Mouse (Mus musculus) CH12.LX (cell line): ENCODE results near the gene Nudt19. TPM values are rescaled to one million over a fixed set of nuclear protein-coding genes. Genes with fewer than 3 reads are reported as not detected.

Experiments used
- DNase-seq: peaks from one replicate; pipeline ENCODE4 v3.0.0-alpha.2; 2013; ENCODE audit errors: extremely low read depth
- H3K27ac ChIP-seq: 2 replicates; pipeline ENCODE4 v1.5.1; 2012; ENCODE audit warnings: low read depth, mild to moderate bottlenecking, control low read depth, moderate library complexity; ENCODE audit not compliant: insufficient read depth
- H3K27me3 ChIP-seq: replicated peaks from 2 replicates; pipeline ENCODE3; 2012; ENCODE audit warnings: inconsistent platforms
- H3K36me3 ChIP-seq, 2 experiments: replicated peaks in 1 of 2; 2 replicates each; pipeline versions ENCODE3 to v1.6.1; 2012; ENCODE audit warnings: inconsistent platforms in 1 of 2, low read length in 1 of 2, mild to moderate bottlenecking in 1 of 2, mixed read lengths in 1 of 2, moderate library complexity in 1 of 2; ENCODE audit not compliant: control insufficient read depth in 1 of 2, insufficient read depth in 1 of 2
- H3K4me1 ChIP-seq, 2 experiments: 2 replicates each; pipeline ENCODE4 v1.6.1; 2012; ENCODE audit warnings: inconsistent platforms in 1 of 2, moderate library complexity in 1 of 2; ENCODE audit not compliant: insufficient read depth in 2 of 2, control insufficient read depth in 1 of 2
- H3K4me2 ChIP-seq: 2 replicates; pipeline ENCODE4 v1.6.1; 2012; ENCODE audit warnings: low read depth, mild to moderate bottlenecking, control low read depth; ENCODE audit not compliant: poor library complexity, insufficient read depth, severe bottlenecking
- H3K4me3 ChIP-seq, 3 experiments: fragments of 150-350 bp in 1 of 3; sonication (generic) in 1 of 3; replicated peaks in 1 of 3; 2 replicates each; pipeline versions ENCODE3 to v1.5.1; 2011 to 2012; ENCODE audit warnings: low read depth in 2 of 3, low read length in 2 of 3, mild to moderate bottlenecking in 2 of 3, moderate library complexity in 2 of 3, control low read depth in 1 of 3, improper control_type of control experiment in 1 of 3, inconsistent platforms in 1 of 3, mixed read lengths in 1 of 3; ENCODE audit not compliant: poor library complexity in 1 of 3
- H3K79me2 ChIP-seq: replicated peaks from 2 replicates; pipeline ENCODE4 v1.6.1; 2012; ENCODE audit warnings: mild to moderate bottlenecking, moderate library complexity; ENCODE audit not compliant: control insufficient read depth, poor library complexity, insufficient read depth, severe bottlenecking; ENCODE audit errors: extremely low read depth
- H3K9ac ChIP-seq: 2 replicates; pipeline ENCODE4 v1.6.1; 2012; ENCODE audit warnings: low read depth, mild to moderate bottlenecking, control low read depth, moderate library complexity; ENCODE audit not compliant: insufficient read depth
- H3K9me3 ChIP-seq: replicated peaks from 2 replicates; pipeline ENCODE3; 2012; ENCODE audit warnings: low read length, inconsistent platforms, mixed read lengths
- BHLHE40 ChIP-seq: IDR thresholded peaks from 2 replicates; pipeline ENCODE4 v1.6.1; 2011; ENCODE audit warnings: mild to moderate bottlenecking, low read depth, low read length, improper control_type of control experiment
- CHD1 ChIP-seq: IDR thresholded peaks from 2 replicates; pipeline ENCODE4 v1.6.1; 2012; ENCODE audit warnings: low read depth, low read length, improper control_type of control experiment, inconsistent platforms
- CHD2 ChIP-seq: IDR thresholded peaks from 2 replicates; pipeline ENCODE4 v1.6.1; 2011; ENCODE audit warnings: low read length, improper control_type of control experiment
- CTCF ChIP-seq, 2 experiments: IDR thresholded peaks in 1 of 2; conservative IDR thresholded peaks in 1 of 2; 2 replicates each; pipeline ENCODE4 v1.5.1; 2011 to 2012; ENCODE audit warnings: low read depth in 2 of 2, low read length in 2 of 2, improper control_type of control experiment in 1 of 2, inconsistent platforms in 1 of 2, mild to moderate bottlenecking in 1 of 2, moderate library complexity in 1 of 2
- E2F4 ChIP-seq: IDR thresholded peaks from 2 replicates; pipeline ENCODE4 v1.6.1; 2011; ENCODE audit warnings: low read depth, low read length, improper control_type of control experiment; ENCODE audit not compliant: insufficient replicate concordance
- ELF1 ChIP-seq: IDR thresholded peaks from 2 replicates; pipeline ENCODE4 v1.6.1; 2014; ENCODE audit warnings: low read depth, mild to moderate bottlenecking, inconsistent platforms, low read length, improper control_type of control experiment
- EP300 ChIP-seq: IDR thresholded peaks from 2 replicates; pipeline ENCODE4 v1.6.1; 2011; ENCODE audit warnings: low read length, improper control_type of control experiment
- ETS1 ChIP-seq: conservative IDR thresholded peaks from 2 replicates; pipeline ENCODE4 v1.6.1; 2012; ENCODE audit warnings: low read depth, mild to moderate bottlenecking, inconsistent platforms, low read length, improper control_type of control experiment, moderate library complexity
- IRF4 ChIP-seq: IDR thresholded peaks from 2 replicates; pipeline ENCODE4 v1.6.1; 2014; ENCODE audit warnings: low read depth, mild to moderate bottlenecking, inconsistent platforms, low read length, improper control_type of control experiment
- JUN ChIP-seq: IDR thresholded peaks from 2 replicates; pipeline ENCODE4 v1.6.1; 2011; ENCODE audit warnings: low read depth, mild to moderate bottlenecking, low read length, improper control_type of control experiment, moderate library complexity; ENCODE audit not compliant: insufficient read depth
- MAX ChIP-seq: IDR thresholded peaks from 2 replicates; pipeline ENCODE4 v1.6.1; 2011; ENCODE audit warnings: low read length, improper control_type of control experiment
- MEF2A ChIP-seq: IDR thresholded peaks from 2 replicates; pipeline ENCODE4 v1.6.1; 2014; ENCODE audit warnings: low read depth, mild to moderate bottlenecking, inconsistent platforms, low read length, improper control_type of control experiment, borderline replicate concordance
- MXI1 ChIP-seq: IDR thresholded peaks from 2 replicates; pipeline ENCODE4 v1.6.1; 2011; ENCODE audit warnings: mild to moderate bottlenecking, low read depth, low read length, improper control_type of control experiment
- NELFE ChIP-seq: IDR thresholded peaks from 2 replicates; pipeline ENCODE4 v1.6.1; 2011; ENCODE audit warnings: low read depth, low read length, improper control_type of control experiment
- PAX5 ChIP-seq: IDR thresholded peaks from 2 replicates; pipeline ENCODE4 v1.6.1; 2012; ENCODE audit warnings: low read length, inconsistent platforms, mixed read lengths
- POLR2A ChIP-seq: IDR thresholded peaks from 2 replicates; pipeline ENCODE4 v1.6.1; 2011; ENCODE audit warnings: low read depth, mild to moderate bottlenecking, improper control_type of control experiment, low read length
- SMC3 ChIP-seq: IDR thresholded peaks from 2 replicates; pipeline ENCODE4 v1.6.1; 2011; ENCODE audit warnings: low read depth, low read length, improper control_type of control experiment
- TCF12 ChIP-seq: IDR thresholded peaks from 2 replicates; pipeline ENCODE4 v1.6.1; 2014; ENCODE audit warnings: low read depth, mild to moderate bottlenecking, inconsistent platforms, low read length, improper control_type of control experiment
- UBTF ChIP-seq: IDR thresholded peaks from 2 replicates; pipeline ENCODE4 v1.6.1; 2012; ENCODE audit warnings: low read depth, mild to moderate bottlenecking, inconsistent platforms, low read length, improper control_type of control experiment, moderate library complexity
- ZKSCAN1 ChIP-seq: IDR thresholded peaks from 2 replicates; pipeline ENCODE4 v1.6.1; 2012; ENCODE audit warnings: low read depth, inconsistent platforms, low read length, improper control_type of control experiment, borderline replicate concordance
- ZNF384 ChIP-seq: IDR thresholded peaks from 2 replicates; pipeline ENCODE4 v1.6.1; 2012; ENCODE audit warnings: low read depth, low read length, improper control_type of control experiment, inconsistent platforms
- dilution Hi-C: fragments of 300-500 bp; cut with MboI; formaldehyde crosslinking; loops from 2 replicates; pipeline ENCODE4 v1.14.3; 2020; ENCODE audit warnings: low sequenced_read_pairs; ENCODE audit not compliant: extremely low pct_unique_long_range_greater_than_20kb, extremely low pct_ligation_motif_present
- in situ Hi-C: fragments of 300-500 bp; cut with MboI; formaldehyde crosslinking; loops from 3 replicates; pipeline ENCODE4 v1.14.3; 2019; ENCODE audit warnings: low sequenced_read_pairs, low pct_ligation_motif_present, low pct_unique_long_range_greater_than_20kb, mixed read lengths
- polyA plus RNA-seq: library from polyadenylated mRNA; unstranded; fragments of >175 nt; gene quantifications from 2 replicates; pipeline ENCODE4 v1.2.1, GENCODE M21; 2012; ENCODE audit warnings: low read depth; ENCODE audit not compliant: insufficient read length
- total RNA-seq, 2 experiments: library from RNA; depleted of rRNA; stranded (reverse); fragments of 300-350 nt in 1 of 2; fragments of >200 nt in 1 of 2; gene quantifications; 2 replicates each; pipeline ENCODE4 v1.2.3; 2012 to 2014

The Nudt19 gene
- total RNA-seq (2012; rRNA removed) (29.8 and 35.9 TPM in 2 replicates), total RNA-seq (2014; rRNA removed) (128 and 130 TPM in 2 replicates), polyA plus RNA-seq (42.7 and 58.0 TPM in 2 replicates)

- H3K79me2 ChIP-seq = no peaks in the 10 kb centered on the region
- H3K9me3 ChIP-seq = no peaks in the 10 kb centered on the region
- peak within 1 kb of the TSS; percentile 77 for H3K27ac ChIP-seq
- in situ Hi-C loops (loop anchor here (25.0 kb wide), 1 partner anchor 169 kb away; the partner anchor contains the start of genes Cep89 and Faap24), dilution Hi-C loops (no loop called here)
- peak within 1 kb of the TSS; percentile 52; the same call in 1 of the 2 replicates for H3K4me2 ChIP-seq
- peak within 1 kb of the TSS; percentile 77 for H3K9ac ChIP-seq
- TF ChIP-seq IRF4 (no peak), PAX5 (no peak), CHD2 (no peak), ETS1 (no peak), UBTF (no peak), POLR2A (no peak), ELF1 (no peak), JUN (no peak), MXI1 (no peak), MAX (no peak), SMC3 (no peak), E2F4 (no peak), NELFE (no peak), BHLHE40 (no peak), CHD1 (no peak; the same call in 1 of the 2 replicates), CTCF (conservative IDR thresholded peaks at IDR 0.05 in 1 of 2, IDR thresholded peaks at IDR 0.05 in 1 of 2; ENCODE audit: low read depth in 2 of 2, low read length in 2 of 2) (no peak)
- H3K4me1 ChIP-seq = peaks cover 0 to 14% of the 10 kb centered on the region in 2 experiments; a peak in 3 of 4 replicates
- no peak for DNase-seq
- peaks cover 2 to 14% of the 10 kb centered on the region in 2 experiments for H3K36me3 ChIP-seq
- peaks cover 6% of the 10 kb centered on the region for H3K27me3 ChIP-seq
- peak within 1 kb of the TSS; percentile 86 to 94 (median 88) for H3K4me3 ChIP-seq
These were observed at the start of gene Nudt19 for GRCm38 (mm10) chr7:35556205-35556603. Nudt19 (minus strand) TSS chr7:35556304.

GRCm38 (mm10) chr7:35602766-35603165, 46.7 kb upstream of the Nudt19 start:
- H3K27me3 ChIP-seq = no peaks in the 10 kb centered on the region
- H3K79me2 ChIP-seq = no peaks in the 10 kb centered on the region
- 0 out of 2 replicates have a peak overlapping the region, but pooled peaks have one; percentile 34 for H3K9ac ChIP-seq
- H3K27ac ChIP-seq = peak overlapping the region; percentile 81; the same call in 1 of the 2 replicates
- dilution Hi-C loops (no loop called here), in situ Hi-C loops (no loop called here)
- TF ChIP-seq MEF2A (peak; percentile 6; the same call in 1 of the 2 replicates), ZKSCAN1 (no peak), CTCF (conservative IDR thresholded peaks at IDR 0.05 in 1 of 2, IDR thresholded peaks at IDR 0.05 in 1 of 2; ENCODE audit: low read depth in 2 of 2, low read length in 2 of 2) (no peak), ZNF384 (peak; percentile 91), IRF4 (peak; percentile 5; the same call in 1 of the 2 replicates), TCF12 (0 out of 2 replicates have a peak, but pooled peaks have one; percentile 23), EP300 (peak; percentile 15; the same call in 1 of the 2 replicates)
- H3K4me3 ChIP-seq = no peak overlapping the region
- H3K4me2 ChIP-seq = no peak overlapping the region
- H3K9me3 ChIP-seq = peaks cover 4% of the 10 kb centered on the region
- H3K36me3 ChIP-seq = peaks cover 35 to 78% of the 10 kb centered on the region in 2 experiments
- DNase-seq = no peak
- H3K4me1 ChIP-seq = peaks cover 14 to 28% of the 10 kb centered on the region in 2 experiments; a peak in 3 of 4 replicates
